Mouse (Mus musculus): ENCODE measurements around the gene Ndufaf7.

Gene Ndufaf7

GRCm38 (mm10) chr17:78966092-78966883 is 29.4 kb downstream of the Ndufaf7 start:
- peak; percentile 25 to 61 for DNase-seq

DNA sequence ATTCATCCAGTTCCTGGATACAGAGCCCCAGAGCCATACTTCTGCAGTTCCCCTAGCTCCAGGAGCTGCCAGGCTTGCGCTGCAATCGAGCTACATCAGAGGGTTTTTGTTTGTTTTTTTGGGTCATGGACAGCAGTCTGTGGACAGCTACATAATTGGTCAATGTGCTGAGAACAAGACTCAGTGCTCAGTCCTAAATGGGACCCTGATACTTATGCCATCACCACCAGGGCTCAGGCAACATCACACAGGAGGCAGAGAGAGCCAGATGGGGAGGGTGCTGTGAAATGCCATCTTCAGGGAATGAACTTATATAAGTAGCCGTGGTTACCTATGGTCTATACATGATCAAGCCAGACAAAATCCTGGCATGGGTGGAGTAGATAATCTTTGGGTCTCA is 31.6 kb downstream of the Ndufaf7 start:
- no peak for DNase-seq

DNA sequence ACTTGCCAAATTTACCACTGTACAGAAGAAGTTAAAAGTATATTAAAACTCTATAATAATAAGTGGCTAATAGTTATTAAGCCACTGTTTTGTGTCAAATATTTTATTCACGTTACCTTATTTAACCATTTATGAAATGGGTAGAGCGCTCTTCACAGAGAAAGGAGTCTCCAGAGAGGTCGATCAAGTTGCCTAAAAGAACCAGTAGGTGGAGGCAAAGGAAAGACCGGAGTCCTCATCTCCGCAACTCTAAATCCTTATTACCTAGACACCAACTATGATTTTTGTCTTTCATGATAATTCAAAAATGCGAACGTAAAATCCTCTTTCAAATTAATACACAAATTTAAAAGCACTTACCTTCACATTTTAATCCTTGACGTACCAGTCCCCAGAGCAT is 46.2 kb downstream of the Ndufaf7 start:
- DNase-seq, result no peak

DNA sequence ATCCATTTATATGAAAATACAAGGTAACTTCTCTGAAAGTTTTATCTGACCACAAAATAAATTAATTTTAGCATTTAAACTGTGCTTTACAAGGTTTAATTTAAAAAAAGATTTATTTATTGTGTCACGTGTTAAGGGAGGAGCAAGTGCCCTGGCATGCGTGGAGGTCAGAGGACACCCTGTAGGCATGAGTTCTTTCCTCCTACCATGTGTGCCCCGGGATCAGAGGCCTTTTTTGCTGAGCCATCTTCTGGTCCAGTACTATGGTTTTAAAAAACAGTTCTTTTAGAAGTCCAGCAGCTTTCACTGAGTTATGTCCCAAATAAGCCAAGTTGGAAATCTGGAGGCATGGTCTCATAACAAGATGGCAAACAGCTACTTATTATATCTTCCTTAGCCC is 46.8 kb downstream of the Ndufaf7 start:
- DNase-seq, result no peak

DNA sequence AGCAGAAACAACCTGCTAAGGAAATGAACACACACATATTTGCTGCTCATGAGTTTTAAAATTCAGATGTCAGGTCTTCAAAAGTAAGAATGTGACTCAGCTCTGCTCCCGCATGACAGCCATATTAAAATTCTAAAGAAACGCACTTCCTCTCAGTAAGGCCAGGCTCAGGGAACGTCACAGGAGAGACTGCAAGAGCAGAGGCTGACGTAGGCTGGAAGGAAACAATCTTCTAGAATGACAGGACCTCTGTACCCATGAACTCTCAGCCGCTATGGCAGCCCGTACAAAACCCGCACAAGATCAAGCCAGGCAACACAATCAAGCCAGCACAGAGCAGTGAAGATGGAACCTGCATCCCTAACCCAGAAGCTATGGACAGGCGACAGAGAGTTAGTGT is 52.1 kb downstream of the Ndufaf7 start:
- peak in 1 of 2 experiments; percentile 13 for DNase-seq

DNA sequence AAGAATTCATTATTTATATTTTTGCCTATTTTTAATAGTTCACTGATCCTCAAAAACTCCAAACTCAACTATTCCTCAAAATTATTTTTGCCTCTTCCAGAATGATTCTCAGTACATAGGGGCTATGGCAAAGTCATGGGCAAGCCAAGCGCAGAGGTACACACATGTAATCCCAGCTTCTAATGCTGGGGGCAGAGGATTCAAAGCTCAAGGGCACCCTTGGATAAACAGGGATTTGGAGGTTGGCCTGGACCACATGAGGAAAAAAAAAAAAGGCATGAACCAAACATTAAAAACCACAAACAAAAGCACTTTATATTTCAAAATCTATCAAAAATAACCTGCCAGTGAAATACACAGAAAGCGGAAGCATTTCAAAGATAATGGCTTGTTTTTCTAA is 54.6 kb downstream of the Ndufaf7 start:
- no peak for DNase-seq

DNA sequence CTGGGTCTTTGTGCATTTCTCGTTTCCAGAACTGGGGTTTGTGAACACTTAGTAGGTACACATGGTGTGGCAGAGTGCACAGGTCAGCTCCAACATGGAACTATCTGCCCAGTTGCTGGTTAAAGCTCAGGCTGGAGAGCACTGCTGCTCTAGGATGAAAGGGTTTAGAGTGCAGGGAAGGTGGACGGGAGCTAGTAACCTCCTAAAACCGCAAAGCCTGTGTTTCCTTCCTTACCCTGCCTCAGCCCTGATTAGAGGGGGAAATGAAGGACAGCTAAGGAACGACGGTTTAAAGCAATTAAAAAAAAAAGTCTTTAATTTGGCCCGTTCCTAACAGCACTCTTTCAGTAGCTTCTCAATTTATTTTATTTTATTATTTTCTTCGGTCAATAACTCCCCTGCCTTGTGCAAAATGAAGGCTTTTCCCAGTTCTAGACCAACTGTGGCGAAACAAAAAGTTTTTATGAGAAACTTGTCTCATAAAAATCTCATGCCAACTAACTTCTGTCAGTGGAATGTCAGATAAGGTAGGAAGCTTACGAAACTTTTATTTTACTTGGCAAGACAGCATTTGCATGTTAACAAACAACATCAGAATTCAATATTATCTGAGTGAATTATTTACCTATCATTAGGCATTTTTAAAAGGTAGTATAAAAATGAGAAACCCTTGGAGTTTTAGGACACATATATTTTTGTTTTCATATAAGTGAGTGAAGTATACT is 55.5 kb downstream of the Ndufaf7 start:
- DNase-seq, result no peak

DNA sequence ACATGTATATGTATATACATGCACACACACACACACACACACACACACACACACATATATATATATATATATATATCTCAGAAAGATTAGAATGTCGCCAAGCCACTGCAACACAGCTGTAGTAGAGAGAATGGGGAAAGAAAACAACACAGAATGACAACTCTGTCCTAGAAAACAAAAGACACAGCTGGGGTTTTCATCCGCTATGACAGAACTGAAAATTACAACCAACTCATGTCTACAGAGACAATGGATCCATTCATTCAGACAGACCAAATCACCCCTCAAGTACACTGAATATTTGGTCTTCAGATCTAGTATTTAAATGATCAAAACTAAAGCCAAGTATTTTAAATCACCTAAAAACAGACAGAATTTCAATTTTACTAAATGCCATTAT is 56.7 kb downstream of the Ndufaf7 start:
- no peak for DNase-seq

- DNase-seq, result no peak
Measured at GRCm38 (mm10) chr17:78994382-78994781, 57.4 kb downstream of the Ndufaf7 start.

- DNase-seq, result no peak
Measured at GRCm38 (mm10) chr17:78994931-78995820, 58.2 kb downstream of the Ndufaf7 start.
